Mouse (Mus musculus) MEL (cell line): ENCODE measurements at regions not wholly inside any gene's neighbourhood (a gene's known extent, or its start where the extent isn't known, plus 50 kb on each side); places are given as distances from the start of the nearest gene placed in this dataset.
"Not testable (repeated sequence)": the region's sequence is repeated elsewhere in the genome, so short reads cannot be mapped to it uniquely, and the experiment has no call there.

Experiments
- DNase-seq: peaks from one replicate; pipeline ENCODE4 v3.0.0; 2011; ENCODE audit warnings: low read depth, low spot score
- H3K27ac ChIP-seq: 2 replicates; pipeline ENCODE4 v1.5.1; 2012; ENCODE audit warnings: low read depth, mild to moderate bottlenecking, control low read depth, low read length, moderate library complexity; ENCODE audit not compliant: control insufficient read depth
- H3K27me3 ChIP-seq, 2 experiments: fragments of 150-350 bp in 1 of 2; sonication (generic) in 1 of 2; 2 replicates each; pipeline ENCODE4 v1.6.1; 2012; ENCODE audit warnings: low read length in 2 of 2, mild to moderate bottlenecking in 2 of 2, improper control_type of control experiment in 1 of 2, moderate library complexity in 1 of 2; ENCODE audit not compliant: insufficient read depth in 2 of 2, control insufficient read depth in 1 of 2
- H3K36me3 ChIP-seq, 2 experiments: 2 replicates each; pipeline ENCODE4 v1.6.1; 2012 to 2014; ENCODE audit warnings: low read length in 2 of 2, improper control_type of control experiment in 1 of 2, inconsistent platforms in 1 of 2, mild to moderate bottlenecking in 1 of 2; ENCODE audit not compliant: insufficient read depth in 2 of 2, control insufficient read depth in 1 of 2
- H3K4me1 ChIP-seq, 2 experiments: fragments of 150-350 bp in 1 of 2; sonication (generic) in 1 of 2; 2 replicates each; pipeline ENCODE4 v1.6.1; 2012; ENCODE audit warnings: low read length in 2 of 2, improper control_type of control experiment in 1 of 2, mild to moderate bottlenecking in 1 of 2; ENCODE audit not compliant: insufficient read depth in 2 of 2, control insufficient read depth in 1 of 2
- H3K4me3 ChIP-seq, 2 experiments: fragments of 150-350 bp in 1 of 2; sonication (generic) in 1 of 2; 2 replicates each; pipeline ENCODE4 v1.5.1; 2012; ENCODE audit warnings: low read depth in 2 of 2, low read length in 2 of 2, mild to moderate bottlenecking in 2 of 2, moderate library complexity in 2 of 2, control low read depth in 1 of 2, improper control_type of control experiment in 1 of 2; ENCODE audit not compliant: control insufficient read depth in 1 of 2, insufficient read depth in 1 of 2
- H3K79me2 ChIP-seq: 2 replicates; pipeline ENCODE4 v1.6.1; 2012; ENCODE audit warnings: mild to moderate bottlenecking, low read length, moderate library complexity; ENCODE audit not compliant: control insufficient read depth, poor library complexity, insufficient read depth
- H3K9ac ChIP-seq: 2 replicates; pipeline ENCODE4 v1.6.1; 2012; ENCODE audit warnings: low read depth, mild to moderate bottlenecking, control low read depth, low read length, moderate library complexity; ENCODE audit not compliant: control insufficient read depth, poor library complexity, severe bottlenecking
- H3K9me3 ChIP-seq: fragments of 150-350 bp; sonication (generic); replicated peaks from 2 replicates; pipeline ENCODE4 v1.6.1; 2012; ENCODE audit warnings: mild to moderate bottlenecking, low read length, improper control_type of control experiment, moderate library complexity; ENCODE audit not compliant: insufficient read depth
- BHLHE40 ChIP-seq: IDR thresholded peaks from 2 replicates; pipeline ENCODE4 v1.6.1; 2012; ENCODE audit warnings: low read depth, mild to moderate bottlenecking, inconsistent platforms, low read length, improper control_type of control experiment, borderline replicate concordance
- CHD1 ChIP-seq: IDR thresholded peaks from 2 replicates; pipeline ENCODE4 v1.6.1; 2012; ENCODE audit warnings: low read depth, mild to moderate bottlenecking, inconsistent platforms, low read length, improper control_type of control experiment
- CTCF ChIP-seq, 3 experiments: IDR thresholded peaks in 2 of 3; conservative IDR thresholded peaks in 1 of 3; 2 replicates each; pipeline ENCODE4 v1.5.1; 2011 to 2012; ENCODE audit warnings: low read length in 3 of 3, low read depth in 2 of 3, mild to moderate bottlenecking in 2 of 3, improper control_type of control experiment in 1 of 3, inconsistent platforms in 1 of 3, mixed read lengths in 1 of 3, moderate library complexity in 1 of 3; ENCODE audit not compliant: control insufficient read depth in 1 of 3, insufficient read depth in 1 of 3, poor library complexity in 1 of 3, severe bottlenecking in 1 of 3
- E2F4 ChIP-seq: IDR thresholded peaks from 2 replicates; pipeline ENCODE4 v1.6.1; 2011; ENCODE audit warnings: low read depth, low read length, improper control_type of control experiment, borderline replicate concordance
- EP300 ChIP-seq, 2 experiments: IDR thresholded peaks; 2 replicates each; pipeline ENCODE4 v1.6.1; 2011; ENCODE audit warnings: improper control_type of control experiment in 2 of 2, low read length in 2 of 2, low read depth in 1 of 2, mild to moderate bottlenecking in 1 of 2
- JUND ChIP-seq: IDR thresholded peaks from 2 replicates; pipeline ENCODE4 v1.6.1; 2011; ENCODE audit warnings: low read depth, mild to moderate bottlenecking, improper control_type of control experiment, low read length
- MAFK ChIP-seq: IDR thresholded peaks from 2 replicates; pipeline ENCODE4 v1.6.1; 2011; ENCODE audit warnings: low read depth, mild to moderate bottlenecking, low read length, improper control_type of control experiment, borderline replicate concordance
- MEF2A ChIP-seq: IDR thresholded peaks from 2 replicates; pipeline ENCODE4 v1.6.1; 2014; ENCODE audit warnings: low read depth, mild to moderate bottlenecking, inconsistent platforms, low read length, improper control_type of control experiment; ENCODE audit not compliant: poor library complexity, insufficient replicate concordance, severe bottlenecking; ENCODE audit errors: extremely low read depth
- NRF1 ChIP-seq: IDR thresholded peaks from 2 replicates; pipeline ENCODE4 v1.6.1; 2014; ENCODE audit warnings: low read depth, mild to moderate bottlenecking, inconsistent platforms, low read length, improper control_type of control experiment, moderate library complexity; ENCODE audit not compliant: poor library complexity, insufficient read depth, severe bottlenecking
- ZC3H11A ChIP-seq: IDR thresholded peaks from 2 replicates; pipeline ENCODE4 v1.6.1; 2012; ENCODE audit warnings: low read depth, mild to moderate bottlenecking, inconsistent platforms, low read length, improper control_type of control experiment
- ZNF384 ChIP-seq: IDR thresholded peaks from 2 replicates; pipeline ENCODE4 v1.6.1; 2012; ENCODE audit warnings: low read depth, mild to moderate bottlenecking, inconsistent platforms, low read length, improper control_type of control experiment

- Histone ChIP-seq H3K27ac (no peak overlapping the region), H3K9ac (no peak overlapping the region), H3K27me3 (no peaks in the 10 kb centered on the region), H3K36me3 (no peaks in the 10 kb centered on the region), H3K4me1 (no peaks in the 10 kb centered on the region), H3K79me2 (no peaks in the 10 kb centered on the region), H3K9me3 (no peaks in the 10 kb centered on the region), H3K4me3 (no peak overlapping the region)
- TF ChIP-seq EP300 (IDR thresholded peaks at IDR 0.05; ENCODE audit: low read depth in 1 of 2, low read length in 2 of 2): no peak
- no peak for TF ChIP-seq CHD1
- no peak for TF ChIP-seq MAFK
- TF ChIP-seq CTCF (IDR thresholded peaks at IDR 0.05 in 2 of 3, conservative IDR thresholded peaks at IDR 0.05 in 1 of 3; ENCODE audit: control insufficient read depth in 1 of 3, insufficient read depth in 1 of 3, low read depth in 2 of 3, low read length in 3 of 3, poor library complexity in 1 of 3, severe bottlenecking in 1 of 3): no peak
- DNase-seq: no peak
These were observed 605.7 kb downstream of the Tbl1xr1 start for GRCm38 (mm10) chr3:22681999-22682648.

GRCm38 (mm10) chr3:22699317-22699716, 622.9 kb downstream of the Tbl1xr1 start:
- no peak overlapping the region for H3K27ac ChIP-seq
- H3K79me2 ChIP-seq: no peaks in the 10 kb centered on the region
- H3K4me3 ChIP-seq: no peak overlapping the region
- H3K4me1 ChIP-seq: no peaks in the 10 kb centered on the region
- no peaks in the 10 kb centered on the region for H3K9me3 ChIP-seq
- H3K27me3 ChIP-seq: no peaks in the 10 kb centered on the region
- no peak overlapping the region for H3K9ac ChIP-seq
- H3K36me3 ChIP-seq: no peaks in the 10 kb centered on the region
- no peak for TF ChIP-seq MEF2A
- no peak for TF ChIP-seq JUND
- TF ChIP-seq MAFK: no peak
- TF ChIP-seq ZNF384: no peak
- TF ChIP-seq NRF1: no peak
- no peak for TF ChIP-seq E2F4
- no peak for TF ChIP-seq ZC3H11A
- TF ChIP-seq BHLHE40: no peak
- TF ChIP-seq, all 39 proteins: peak for 0
- DNase-seq: no peak

- not testable (repeated sequence) for H3K4me3 ChIP-seq, DNase-seq, H3K9me3 ChIP-seq, H3K9ac ChIP-seq, H3K27ac ChIP-seq, H3K79me2 ChIP-seq, H3K4me1 ChIP-seq, H3K36me3 ChIP-seq, H3K27me3 ChIP-seq
These were observed 625.0 kb downstream of the Tbl1xr1 start for GRCm38 (mm10) chr3:22701486-22701885.
